Mouse (Mus musculus) neural tube, embryonic 12.5 days (tissue): ENCODE results near the gene Cdk5rap2. TPM values are rescaled to one million over a fixed set of nuclear protein-coding genes. Genes with fewer than 3 reads are reported as not detected.

ENCODE experiments used
- ATAC-seq: fragments of 200-750 bp; cut with Nextera tagmentation; 2 replicates; pipeline ENCODE4 v1.8.0; 2017; ENCODE audit warnings: low read depth, mild to moderate bottlenecking, moderate TSS enrichment, moderate library complexity; ENCODE audit not compliant: low FRiP score
- H3K27ac ChIP-seq: fragments of 300-500 bp; sonication (generic); 2 replicates; pipeline ENCODE4 v1.5.1; 2016
- H3K27me3 ChIP-seq: fragments of 300-500 bp; sonication (generic); replicated peaks from 2 replicates; pipeline ENCODE4 v1.6.1; 2016; ENCODE audit warnings: mild to moderate bottlenecking
- H3K36me3 ChIP-seq: fragments of 300-500 bp; sonication (generic); 2 replicates; pipeline ENCODE4 v1.6.1; 2016; ENCODE audit warnings: mild to moderate bottlenecking
- H3K4me1 ChIP-seq: fragments of 300-500 bp; sonication (generic); 2 replicates; pipeline ENCODE4 v1.6.1; 2016
- H3K4me2 ChIP-seq: fragments of 300-500 bp; sonication (generic); replicated peaks from 2 replicates; pipeline ENCODE4 v1.6.1; 2016; ENCODE audit warnings: mild to moderate bottlenecking
- H3K4me3 ChIP-seq: fragments of 300-500 bp; sonication (generic); 2 replicates; pipeline ENCODE4 v1.5.1; 2016
- H3K9ac ChIP-seq: fragments of 300-500 bp; sonication (generic); 2 replicates; pipeline ENCODE4 v1.6.1; 2016; ENCODE audit warnings: mild to moderate bottlenecking
- H3K9me3 ChIP-seq: fragments of 300-500 bp; sonication (generic); 2 replicates; pipeline ENCODE4 v1.6.1; 2016; ENCODE audit warnings: mild to moderate bottlenecking
- WGBS: fragments of 180-500 bp; shearing (Covaris S2); methylation state at CpG from one replicate; pipeline ENCODE4 v1.1.7; 2016; 5-methylcytosine and 5-hydroxymethylcytosine counted together
- polyA plus RNA-seq: library from polyadenylated mRNA; unstranded; fragments of >200 nt; fragmentation: Nextera tagmentation; extraction: Ambion mirVana; gene quantifications from 2 replicates; pipeline ENCODE4 v1.2.1, GENCODE M21; 2016

Cdk5rap2 gene
- polyA plus RNA-seq, 1 experiment from 2014 or later, result 19.9 TPM

GRCm38 (mm10) chr4:70220277-70221180, 189.7 kb downstream of the Cdk5rap2 start:
- H3K9me3 ChIP-seq, result no peaks in the 10 kb centered on the region
- peaks cover 50% of the 10 kb centered on the region; the same call in 1 of the 2 replicates for H3K36me3 ChIP-seq
- no peak overlapping the region for H3K4me3 ChIP-seq
- H3K27ac ChIP-seq, result no peak overlapping the region
- no peak for ATAC-seq
- H3K4me2 ChIP-seq, result no peak overlapping the region
- no peak overlapping the region for H3K9ac ChIP-seq
- H3K4me1 ChIP-seq, result no peaks in the 10 kb centered on the region
- no peaks in the 10 kb centered on the region for H3K27me3 ChIP-seq
- 79% methylated on average over 10 of the region's 10 CpGs for WGBS

- no peak for ATAC-seq
- Histone ChIP-seq H3K4me2 (no peak overlapping the region), H3K4me1 (no peaks in the 10 kb centered on the region), H3K9ac (no peak overlapping the region), H3K27me3 (no peaks in the 10 kb centered on the region), H3K27ac (no peak overlapping the region), H3K36me3 (peaks cover 45% of the 10 kb centered on the region; the same call in 1 of the 2 replicates), H3K4me3 (no peak overlapping the region), H3K9me3 (no peaks in the 10 kb centered on the region)
- 84% methylated on average over 4 of the region's 4 CpGs for WGBS
Measured at GRCm38 (mm10) chr4:70219776-70220175, 190.5 kb downstream of the Cdk5rap2 start.

GRCm38 (mm10) chr4:70185971-70186370, 224.3 kb downstream of the Cdk5rap2 start:
- no peaks in the 10 kb centered on the region for H3K4me1 ChIP-seq
- H3K9ac ChIP-seq, result no peak overlapping the region
- ATAC-seq, result no peak
- H3K27me3 ChIP-seq, result no peaks in the 10 kb centered on the region
- H3K4me2 ChIP-seq, result no peak overlapping the region
- WGBS, result 96% methylated on average over 2 of the region's 2 CpGs
- H3K9me3 ChIP-seq, result no peaks in the 10 kb centered on the region
- H3K4me3 ChIP-seq, result no peak overlapping the region
- no peaks in the 10 kb centered on the region for H3K36me3 ChIP-seq
- no peak overlapping the region for H3K27ac ChIP-seq

Other genes with a start within 250 kb of the Cdk5rap2 start
- 30.9 and 32.5 TPM in 2 replicates for gene Megf9, start 124.6 kb upstream of the Cdk5rap2 start, polyA plus RNA-seq